Mouse (Mus musculus): Measurements from ENCODE around the gene Ttc21a.

Ttc21a gene

DNA sequence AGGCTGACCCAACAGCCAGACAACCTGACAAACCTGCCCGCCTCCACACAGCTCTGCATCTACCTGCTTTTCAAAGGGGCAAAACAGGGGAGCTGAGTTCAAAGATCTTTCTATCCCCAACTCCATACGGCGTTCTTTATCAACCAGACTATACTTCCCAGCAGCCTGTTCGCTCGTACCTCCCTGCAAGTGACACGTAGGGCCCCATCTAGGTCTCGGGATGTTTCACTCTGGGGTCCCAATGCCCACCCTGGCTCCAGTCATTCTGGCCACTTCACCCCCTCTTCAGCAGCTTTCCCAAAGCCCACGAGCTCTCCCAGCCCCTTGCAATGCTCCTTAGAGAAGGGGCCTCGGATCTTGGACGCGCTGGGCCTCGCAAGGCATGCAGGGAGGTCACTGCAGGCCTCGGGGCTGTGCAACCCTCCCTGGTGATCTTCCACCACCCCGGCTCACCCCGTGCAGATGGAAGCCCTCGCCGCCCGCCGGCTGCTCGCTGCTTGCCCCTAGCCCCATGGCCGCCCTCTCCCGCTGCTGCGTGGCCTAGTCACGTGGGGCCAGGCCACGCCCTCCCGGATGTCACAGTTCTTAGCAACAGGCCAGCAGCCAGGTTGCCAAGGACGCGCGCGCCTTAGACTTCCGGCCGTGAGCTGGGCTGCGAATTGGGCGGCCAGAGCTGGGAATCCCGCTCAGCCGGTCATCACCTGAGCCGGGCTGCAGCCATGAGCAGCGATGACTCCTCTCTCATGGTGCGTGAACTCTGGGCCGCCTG is at the start of gene Ttc21a, which contains the start of gene Gorasp1:
TSS of gene Ttc21a (plus strand) at position 602 of the 769 bp plus-strand sequence.
TSS of gene Gorasp1 (minus strand) at position 561 of the 769 bp plus-strand sequence.
- peak; percentile 61 to 94 for DNase-seq (ENCODE audit: low spot score in 2 of 2)

DNA sequence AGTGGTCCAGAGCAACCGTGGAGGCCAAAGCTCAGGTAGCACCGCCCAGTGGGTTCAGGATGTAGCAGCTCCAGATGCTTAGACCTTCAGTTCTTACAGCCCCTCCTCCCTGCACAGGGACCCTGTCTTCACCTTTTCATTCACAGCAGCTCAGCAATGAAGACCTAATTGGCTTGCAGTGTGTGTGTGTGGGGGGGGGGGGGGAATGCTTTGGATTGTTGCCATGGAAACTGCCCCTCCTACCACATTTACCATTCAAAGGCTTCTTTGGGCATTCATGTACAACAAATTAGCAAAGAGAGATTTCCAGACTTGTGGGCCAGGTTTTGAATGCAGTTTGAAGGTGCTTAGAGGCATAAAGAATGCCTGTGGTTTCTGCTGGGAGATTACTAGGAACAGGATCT is 48.6 kb upstream of the Ttc21a start:
- DNase-seq (ENCODE audit: low spot score in 2 of 2), result no peak

DNA sequence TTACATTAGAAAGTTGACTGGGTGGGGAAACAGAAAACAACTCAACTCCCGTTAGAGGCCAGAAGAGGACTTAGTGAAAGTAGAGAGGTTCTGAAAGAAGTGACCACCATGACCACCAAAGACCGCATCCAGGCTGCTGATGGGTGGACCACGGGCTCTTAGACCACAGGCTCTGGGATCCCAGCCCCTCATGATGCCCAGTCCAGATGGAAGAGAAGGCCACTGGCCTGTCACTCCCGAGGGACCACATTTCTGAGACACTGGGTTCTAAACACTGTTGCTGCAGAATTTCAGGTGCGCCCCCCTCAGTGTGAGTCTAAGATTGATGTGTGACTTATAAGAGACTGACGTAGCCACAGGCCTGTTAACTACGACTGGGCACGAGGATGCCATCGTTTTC is 48.0 kb upstream of the Ttc21a start:
- no peak for DNase-seq (ENCODE audit: low spot score in 2 of 2)

DNA sequence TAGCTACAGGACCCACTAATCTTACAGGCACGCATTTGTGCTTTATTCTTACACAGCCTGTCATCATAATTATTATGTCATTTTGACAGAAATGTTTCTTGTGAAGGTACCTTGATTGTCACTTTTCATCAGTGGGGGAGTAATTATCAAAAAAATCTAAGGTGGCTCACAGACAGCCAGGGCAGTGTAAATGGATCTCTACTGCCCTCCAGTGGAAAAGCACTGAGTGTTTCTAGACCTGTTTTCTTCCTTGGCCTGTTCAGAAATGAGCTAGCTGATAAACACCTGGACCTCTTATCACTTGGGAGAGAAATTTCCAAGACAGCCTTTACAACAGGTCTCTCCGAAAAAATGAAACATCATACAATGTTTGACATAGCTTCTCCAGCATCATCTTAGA is 46.7 kb upstream of the Ttc21a start:
- peak in 1 of 2 experiments; percentile 33 for DNase-seq (ENCODE audit: low spot score in 2 of 2)

DNA sequence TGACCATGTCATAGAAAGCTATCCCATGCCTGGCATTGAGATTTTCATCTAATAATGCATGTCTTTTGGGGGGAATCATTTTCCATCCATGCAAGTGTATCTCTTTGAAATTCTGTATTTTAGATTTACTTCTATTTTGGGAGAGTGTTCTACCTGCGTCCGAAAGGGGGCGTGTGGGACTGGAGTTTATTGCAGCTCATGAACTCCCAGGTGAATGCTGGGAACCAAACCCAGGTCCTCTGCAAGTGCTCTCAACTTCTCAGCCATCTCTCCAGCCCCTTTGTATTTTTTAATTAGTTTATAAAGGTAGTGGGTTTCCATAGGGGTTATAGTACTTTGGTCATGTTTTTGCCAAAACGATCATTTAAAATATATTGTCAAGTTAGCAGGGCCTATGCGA is 43.5 kb upstream of the Ttc21a start:
- DNase-seq (ENCODE audit: low spot score in 2 of 2), result no peak

DNA sequence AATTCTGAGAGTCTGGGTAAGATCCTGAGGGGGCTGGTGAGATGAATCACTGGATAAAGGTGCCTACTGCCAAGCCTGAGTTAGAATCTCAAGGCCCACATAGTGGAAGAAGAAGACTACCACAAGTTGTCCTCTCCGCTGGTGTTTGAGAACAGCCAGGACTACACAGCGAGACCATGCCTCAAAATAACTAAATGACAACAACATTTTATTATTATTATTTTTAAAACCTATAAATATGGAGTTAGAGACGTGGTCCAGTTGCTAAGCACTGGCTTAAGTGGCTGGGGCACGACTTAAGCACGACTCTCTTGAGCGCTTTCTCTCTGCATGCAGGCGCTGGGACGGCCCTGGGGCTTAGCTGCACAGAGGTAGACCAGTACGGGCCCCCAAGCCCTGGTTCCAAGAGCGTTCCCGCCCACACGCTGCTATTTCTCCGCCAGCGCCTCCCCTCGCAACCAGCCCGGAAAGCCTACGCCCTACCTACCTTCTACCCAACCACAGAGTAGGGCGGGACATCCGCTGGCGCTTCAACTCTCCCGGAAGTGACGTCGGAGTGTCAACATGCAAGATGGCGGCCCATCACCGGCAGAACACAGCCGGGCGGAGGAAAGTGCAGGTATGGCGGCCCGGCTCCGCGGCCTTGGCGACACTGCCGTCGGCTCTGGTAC is 42.9 kb upstream of the Ttc21a start, which contains the start of gene Wdr48:
TSS of gene Wdr48 (plus strand) at position 540 of the 671 bp plus-strand sequence.
- peak; percentile 93 to 98 for DNase-seq (ENCODE audit: low spot score in 2 of 2)

DNA sequence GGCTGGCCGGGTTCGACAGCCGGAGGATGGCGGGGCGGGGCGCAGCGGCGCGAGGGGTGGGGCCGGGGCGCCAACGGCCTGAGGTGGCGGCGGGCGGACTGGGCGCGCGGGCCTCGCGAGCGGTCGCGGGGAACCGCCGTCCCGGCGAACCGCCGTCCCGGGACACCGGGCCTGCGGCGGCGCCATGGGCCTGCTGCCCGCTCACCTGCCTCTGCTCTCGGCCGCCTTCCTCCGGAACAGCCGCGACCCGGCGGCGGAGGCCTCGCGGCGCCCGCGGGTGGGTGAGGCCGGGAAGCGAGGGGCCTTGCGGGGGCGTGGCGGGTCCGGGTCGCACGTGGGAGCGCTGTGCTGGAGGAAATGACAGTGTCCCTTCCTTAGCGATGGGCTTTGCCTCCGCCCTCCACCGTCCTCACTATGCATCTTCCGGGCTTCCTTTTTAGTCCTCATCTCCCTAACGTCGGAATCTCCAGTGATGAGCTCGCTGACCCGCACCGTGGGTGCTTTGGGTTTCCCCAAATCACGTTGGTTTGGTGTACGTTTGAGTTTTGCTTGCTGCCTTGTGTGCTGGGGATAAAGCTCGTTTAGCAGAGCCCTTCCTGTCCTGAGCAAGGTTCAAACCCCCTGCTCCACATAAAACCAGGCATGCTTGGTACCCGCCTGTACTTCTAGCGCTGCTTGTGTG is 42.2 kb upstream of the Ttc21a start:
- DNase-seq (ENCODE audit: low spot score in 2 of 2), result peak in 1 of 2 experiments; percentile 24

DNA sequence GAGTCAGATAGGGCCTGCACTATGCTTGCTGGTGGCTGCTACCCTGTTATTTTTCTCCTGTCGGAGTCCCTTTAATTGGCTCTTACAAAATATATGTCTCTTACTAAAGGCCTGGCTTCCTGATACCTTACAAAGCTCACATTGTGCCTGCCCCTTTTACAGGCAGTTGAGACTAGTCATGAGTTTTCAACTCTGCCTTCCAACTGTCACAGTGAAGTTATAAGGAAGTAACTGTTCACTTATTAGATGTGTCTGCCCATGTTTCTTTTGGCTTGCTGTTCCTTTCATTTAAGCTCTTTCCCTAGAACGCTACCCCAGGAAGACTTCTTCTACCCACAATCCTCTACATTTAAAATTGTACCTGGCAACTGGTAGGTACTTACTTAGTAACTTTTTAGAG is 38.0 kb upstream of the Ttc21a start:
- DNase-seq (ENCODE audit: low spot score in 2 of 2), result no peak

DNA sequence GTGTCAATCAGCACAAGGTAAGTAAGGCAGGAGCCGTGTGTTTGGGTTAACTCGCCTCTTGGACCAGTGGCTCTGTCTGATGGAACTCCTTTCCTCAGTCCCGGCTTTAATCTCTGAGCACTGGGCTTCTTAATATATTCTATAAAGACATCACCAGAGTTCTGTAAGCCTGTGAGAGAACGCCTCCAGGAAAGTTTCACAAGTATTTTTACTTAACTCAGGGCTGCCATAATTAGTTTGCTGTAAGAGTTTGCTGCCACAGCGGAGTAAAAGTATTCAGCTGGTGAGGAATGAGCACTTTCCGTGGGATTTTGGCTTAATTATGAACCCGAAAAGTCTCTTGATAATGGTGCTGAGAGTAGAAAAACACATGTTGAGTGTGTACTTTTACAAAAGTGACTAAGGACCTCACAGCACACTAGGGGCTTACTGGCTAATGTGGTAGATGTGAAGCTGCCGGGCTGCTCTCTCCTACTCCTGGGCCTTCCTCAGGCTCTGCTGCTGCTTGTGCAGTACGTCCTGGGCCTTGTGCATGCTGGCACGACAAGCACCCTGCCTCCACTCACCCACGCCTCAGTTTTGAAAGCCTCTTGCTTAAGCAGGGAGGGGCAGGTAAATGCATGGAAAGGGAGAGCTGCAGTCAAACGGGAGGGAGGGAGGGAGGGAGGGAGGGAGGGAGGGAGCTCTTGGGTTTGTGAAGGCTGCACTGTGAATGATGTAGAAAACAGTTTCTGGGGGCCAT is 34.8 kb upstream of the Ttc21a start:
- DNase-seq (ENCODE audit: low spot score in 2 of 2), result no peak

DNA sequence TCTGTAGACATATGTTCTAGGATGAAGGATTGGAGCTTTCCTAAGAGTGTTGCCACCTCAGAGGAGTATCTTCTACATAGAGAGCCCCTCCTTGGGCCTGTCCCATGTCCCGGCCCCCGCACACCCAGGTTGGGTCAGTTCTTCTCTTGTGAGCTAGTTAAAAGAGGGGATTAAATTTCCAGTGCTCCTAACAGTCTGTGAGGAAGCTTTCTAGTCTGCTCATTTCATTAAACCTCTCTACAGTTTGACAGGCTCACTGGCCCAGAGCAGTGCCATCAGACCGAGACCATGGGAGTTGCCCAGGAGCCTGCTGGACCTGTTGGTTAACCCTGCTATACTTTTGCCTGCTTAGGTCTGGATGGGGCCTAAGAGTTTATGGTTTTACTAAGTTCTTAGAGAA is 28.7 kb upstream of the Ttc21a start:
- DNase-seq (ENCODE audit: low spot score in 2 of 2), result no peak

DNA sequence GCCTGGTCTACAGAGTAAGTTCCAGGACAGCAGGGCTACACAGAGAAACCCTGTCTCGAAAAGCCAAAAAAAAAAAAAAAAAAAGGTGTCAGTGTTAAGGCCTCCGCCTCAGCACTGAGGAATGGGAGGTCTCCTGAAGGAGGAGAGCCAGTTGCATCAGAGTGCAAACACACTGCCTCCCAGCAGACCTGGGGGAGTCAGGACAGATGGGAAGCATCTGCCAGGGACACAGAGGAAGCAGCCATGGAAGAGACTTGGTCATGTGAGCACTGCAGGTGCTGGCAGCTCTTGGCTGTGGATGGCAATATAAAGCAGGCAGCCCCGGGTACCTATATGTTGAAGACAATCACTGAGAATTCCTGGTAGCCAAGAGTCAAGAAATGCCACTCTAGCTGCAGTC is 27.5 kb upstream of the Ttc21a start:
- DNase-seq (ENCODE audit: low spot score in 2 of 2), result peak in 1 of 2 experiments; percentile 45

DNA sequence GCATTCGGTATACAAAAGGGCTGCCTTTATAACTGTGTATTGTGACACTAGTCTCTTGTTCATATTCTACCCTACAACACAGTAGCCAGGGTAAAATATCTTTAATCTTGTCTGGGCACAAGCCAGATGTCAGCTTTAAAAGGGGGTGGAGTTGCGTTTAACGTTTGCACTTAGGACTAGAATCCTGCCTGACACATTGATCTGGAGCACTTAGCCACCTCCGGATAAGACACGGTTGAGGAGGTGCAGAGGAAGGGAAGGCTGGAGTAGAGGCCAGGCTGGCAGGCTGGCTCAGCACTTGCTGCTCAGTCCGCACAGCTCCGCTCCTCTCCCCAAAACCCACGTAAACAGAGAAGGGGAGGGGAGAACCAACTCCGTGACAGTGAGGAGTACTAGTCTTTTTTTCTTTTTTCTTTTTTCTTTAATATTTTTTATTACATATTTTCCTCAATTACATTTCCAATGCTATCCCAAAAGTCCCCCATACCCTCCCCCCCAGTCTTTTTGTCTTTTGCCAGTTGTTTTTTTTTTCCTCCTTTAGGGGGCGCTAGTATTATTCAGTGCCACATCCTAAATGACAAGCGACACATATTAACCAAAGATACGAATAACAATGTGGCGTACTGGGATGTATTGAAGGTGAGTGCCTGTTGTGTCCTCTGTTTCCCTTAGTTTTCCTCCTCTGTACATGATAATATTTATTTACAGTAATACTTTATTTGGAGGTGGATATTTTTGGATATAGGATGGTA is 24.1 kb upstream of the Ttc21a start:
- no peak for DNase-seq (ENCODE audit: low spot score in 2 of 2)

DNA sequence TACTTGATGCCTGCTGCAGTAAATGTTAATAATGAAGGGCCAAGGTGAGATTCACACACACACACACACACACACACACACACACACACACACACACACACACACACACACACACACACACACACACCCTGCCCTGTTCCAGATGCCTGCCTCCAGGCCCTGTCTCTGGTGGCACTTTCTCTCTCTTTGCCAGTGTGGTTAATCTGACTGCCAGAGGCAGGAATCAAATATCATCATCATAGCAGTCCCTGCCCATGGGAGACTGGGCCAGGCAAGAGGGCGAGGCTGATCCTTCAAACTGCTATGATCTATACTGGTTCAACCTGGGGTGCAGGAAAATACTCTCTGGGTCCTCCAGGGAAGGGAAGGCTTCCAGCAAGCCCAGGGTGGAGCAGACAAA is 17.5 kb upstream of the Ttc21a start:
- DNase-seq (ENCODE audit: low spot score in 2 of 2), result no peak

DNA sequence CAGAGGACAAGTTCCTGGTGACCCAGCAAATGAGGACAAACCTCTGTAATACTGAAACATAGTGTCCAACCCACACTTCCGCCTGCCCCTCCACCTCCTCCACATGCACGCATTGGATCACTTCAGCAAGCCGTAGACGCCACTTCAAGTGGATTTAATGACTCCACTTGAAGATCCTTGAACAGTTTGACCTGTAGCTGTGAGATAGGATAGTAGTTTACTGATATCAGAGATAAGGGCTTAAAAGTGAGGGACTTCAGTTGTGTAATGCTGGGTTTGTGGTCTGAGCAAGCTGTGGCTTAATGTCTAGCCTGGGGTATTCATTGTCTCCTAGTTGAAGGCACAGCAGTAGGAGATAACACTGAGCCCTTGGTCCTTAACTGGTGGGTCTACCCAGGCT is 13.9 kb upstream of the Ttc21a start:
- DNase-seq (ENCODE audit: low spot score in 2 of 2), result no peak

DNA sequence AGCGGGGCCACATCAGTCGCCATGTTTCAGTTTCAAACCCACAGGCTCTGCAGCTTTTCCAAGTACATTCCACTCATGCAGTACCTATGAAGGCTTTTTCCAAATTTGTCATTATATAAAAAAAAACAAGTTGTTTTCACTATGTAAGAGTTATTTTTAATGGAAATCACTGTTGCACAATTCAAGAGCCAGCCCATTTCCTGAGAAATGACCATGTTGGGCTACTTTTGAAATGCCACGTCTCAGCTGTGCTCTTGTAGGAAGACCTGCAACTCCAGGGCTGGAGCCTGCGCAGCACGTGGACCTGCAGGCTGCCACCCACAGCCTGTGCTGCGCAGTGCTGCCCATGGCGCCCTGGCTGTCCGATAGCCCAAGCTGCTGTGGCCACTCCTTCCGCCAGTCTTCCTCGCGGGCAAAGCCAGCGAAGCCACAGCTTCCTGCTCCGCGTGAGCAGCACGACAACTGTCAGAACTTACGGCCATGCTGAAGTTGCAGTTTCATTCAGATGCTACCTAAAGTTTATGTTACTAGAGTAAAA is 12.2 kb upstream of the Ttc21a start:
- DNase-seq (ENCODE audit: low spot score in 2 of 2), result no peak

DNA sequence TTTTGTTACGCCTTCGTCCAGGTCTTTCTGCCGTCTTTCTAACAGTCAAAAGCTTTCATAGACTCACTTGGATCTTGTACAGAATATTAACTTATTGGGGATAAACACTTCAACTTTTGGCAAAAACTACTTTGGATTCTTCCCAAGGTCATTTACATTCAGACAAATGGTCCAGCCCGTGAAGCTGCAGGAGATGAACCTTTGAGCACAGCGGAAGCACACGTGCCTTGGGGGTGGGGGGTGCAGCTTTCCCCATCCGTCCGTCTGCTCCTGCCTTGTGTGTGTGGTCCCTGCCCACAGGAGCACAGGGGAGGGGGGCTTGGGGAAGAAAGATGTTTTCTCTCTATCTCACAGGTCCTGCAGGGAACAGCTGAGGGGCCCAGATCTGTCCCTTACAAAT is 11.7 kb upstream of the Ttc21a start:
- DNase-seq (ENCODE audit: low spot score in 2 of 2), result no peak

DNA sequence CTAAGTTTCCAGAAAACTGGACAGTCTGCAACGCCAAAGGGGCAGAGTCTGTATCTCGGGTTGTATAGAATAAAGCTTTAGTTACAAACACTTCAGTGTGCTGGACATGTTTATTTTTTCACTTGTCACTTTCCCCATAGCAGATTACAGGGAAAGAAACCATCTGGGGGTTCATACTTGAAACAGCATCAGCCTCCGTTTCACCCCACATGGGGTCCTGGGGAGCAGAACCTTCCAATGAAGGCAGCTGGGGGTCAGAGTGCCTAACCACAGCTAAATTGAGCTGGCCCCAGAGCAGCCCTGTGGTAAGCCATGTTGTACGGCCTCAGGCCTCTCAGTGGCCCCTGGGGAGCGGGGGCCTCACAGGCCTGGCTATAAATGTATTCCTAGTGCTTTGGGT is 10.9 kb upstream of the Ttc21a start:
- no peak for DNase-seq (ENCODE audit: low spot score in 2 of 2)

DNA sequence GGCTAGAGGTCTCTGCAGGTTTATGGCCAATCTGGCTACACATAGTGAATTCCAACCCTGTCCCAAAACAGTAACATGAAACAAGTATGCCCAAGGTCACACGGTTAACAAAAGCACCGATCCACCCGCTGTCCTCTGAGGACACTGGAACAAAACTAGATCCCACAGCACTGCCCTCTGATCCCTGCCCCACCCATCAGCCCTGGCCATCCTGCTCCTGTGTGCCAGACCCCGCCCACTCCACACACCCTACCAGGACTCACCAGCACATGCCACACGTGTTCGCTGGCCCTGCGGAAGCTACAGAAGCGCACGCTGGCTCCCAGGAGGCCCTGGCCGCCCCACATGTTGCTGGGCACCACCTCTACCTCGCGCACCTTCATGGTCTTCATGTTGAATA is 5.0 kb upstream of the Ttc21a start:
- no peak for DNase-seq (ENCODE audit: low spot score in 2 of 2)

DNA sequence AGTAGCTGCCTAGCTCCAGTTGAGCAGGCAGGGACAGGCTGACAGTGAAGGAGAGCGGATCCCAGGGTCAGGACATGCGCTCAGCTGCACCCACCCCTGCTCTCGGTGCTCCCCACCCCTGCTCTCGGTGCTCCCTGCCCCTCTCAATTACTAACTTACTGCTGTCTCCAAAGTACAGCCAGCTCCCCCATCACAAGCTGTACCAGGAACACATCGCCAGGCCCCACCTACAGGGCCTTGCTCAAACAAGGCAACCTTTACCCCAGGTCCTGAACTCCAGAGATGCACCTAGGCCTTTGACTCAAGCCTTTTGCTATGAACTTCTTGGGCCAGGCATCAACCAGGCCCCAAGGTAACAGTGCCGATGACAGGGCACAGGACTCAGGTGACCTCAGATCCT is 3.7 kb upstream of the Ttc21a start:
- DNase-seq (ENCODE audit: low spot score in 2 of 2), result no peak

DNA sequence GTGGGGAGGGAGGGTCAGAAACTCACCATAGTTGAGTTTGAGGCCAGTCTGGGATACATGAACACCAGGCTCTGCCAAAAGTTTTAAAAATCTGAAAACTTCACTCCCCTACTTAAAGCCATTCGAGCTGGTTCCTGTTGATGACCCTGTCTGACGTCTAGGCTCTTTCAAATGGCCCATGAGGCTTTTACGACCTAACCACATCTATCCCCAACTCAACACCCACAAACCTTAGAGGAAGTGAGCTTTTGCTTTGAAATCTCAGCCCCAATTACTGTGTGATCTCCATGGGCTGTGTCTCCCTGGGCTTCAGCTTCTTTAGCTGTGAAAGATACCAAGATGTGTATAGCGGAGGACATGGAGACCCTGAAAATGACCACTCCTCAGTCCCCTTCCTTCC is 1.1 kb downstream of the Ttc21a start:
- no peak for DNase-seq (ENCODE audit: low spot score in 2 of 2)

DNA sequence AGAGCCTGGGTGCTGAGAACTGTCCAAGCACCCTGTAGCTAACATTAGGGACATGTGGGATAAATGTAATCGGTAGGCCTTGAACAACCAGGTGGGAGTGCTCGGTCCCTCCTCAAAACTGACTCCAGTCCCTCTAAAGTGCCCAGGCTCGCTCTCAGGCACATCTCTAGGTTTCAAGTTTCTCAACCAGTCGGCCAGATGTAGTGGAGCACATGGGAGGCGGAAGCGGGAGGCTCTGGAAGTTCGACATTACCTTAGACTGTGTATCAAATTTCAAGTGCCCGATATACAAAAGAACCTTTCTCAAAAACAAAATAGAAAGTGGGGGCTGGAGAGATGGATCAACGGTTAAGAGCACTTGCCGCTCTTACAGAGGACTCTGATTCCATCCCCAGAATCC is 2.2 kb downstream of the Ttc21a start:
- no peak for DNase-seq (ENCODE audit: low spot score in 2 of 2)
